9 mouse cellular contexts compared by ENCODE assay signal in the genomic region with DNA sequence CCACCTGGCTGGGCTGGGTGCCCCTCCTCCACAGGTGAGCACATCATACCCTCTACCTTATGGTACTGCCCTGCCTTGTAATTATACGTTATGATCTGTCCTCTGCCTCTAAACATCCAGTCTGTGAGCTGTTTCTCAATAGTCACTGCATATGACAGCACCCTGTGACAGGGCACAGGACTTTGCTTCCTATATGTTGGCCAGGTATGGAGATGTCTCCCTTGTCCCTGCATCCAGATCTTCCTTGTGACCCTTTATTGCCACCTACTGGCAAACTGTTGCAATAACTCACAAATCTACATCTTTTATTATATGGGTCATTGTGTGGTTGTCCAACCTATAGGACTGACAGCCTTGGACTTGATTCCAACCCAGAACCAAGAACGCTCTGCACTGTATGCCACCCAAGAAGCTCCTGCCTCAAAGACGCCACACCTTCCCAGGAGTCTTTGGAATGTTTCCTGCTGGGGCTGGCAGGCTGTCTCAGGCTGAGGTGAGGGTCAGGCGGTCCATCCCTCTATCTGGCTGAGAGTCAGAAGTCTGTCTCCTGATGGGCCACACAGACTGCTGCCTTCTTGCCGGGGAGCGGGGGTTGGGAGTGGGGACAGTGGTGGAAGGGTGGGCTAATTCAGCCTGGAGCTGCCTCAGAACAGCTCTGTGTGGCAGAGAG. TPM values are rescaled to one million over a fixed set of nuclear protein-coding genes. Genes with fewer than 3 reads are reported as not detected.
A peak's percentile ranks its signal among the peaks of the same experiment; 100 is the strongest.
DNase-seq lines count a peak whose midpoint lies in the region; TF ChIP-seq lines count a peak whose summit lies in the region.
"Had no signal": no experiment of that assay in that cellular context is flagged by ENCODE, and none has a peak within 500 bp of the region (broad histone marks: within the 10 kb centered on the region; RNA-seq: fewer than 3 reads in every experiment).

No protein-coding gene starts in this region.

- no peaks in the 10 kb centered on the region for H3K36me3 ChIP-seq in small intestine, adult 2 months (ENCODE audit: control insufficient read depth, insufficient read depth, low read length)
- H3K36me3 ChIP-seq: liver, embryonic 15.5 days had no signal

- H3K27me3 ChIP-seq in small intestine, adult 2 months (ENCODE audit: control insufficient read depth, insufficient read depth, low read length), result no peaks in the 10 kb centered on the region
- H3K27me3 ChIP-seq: liver, embryonic 15.5 days had no signal

- peak; percentile 31 to 84 for DNase-seq in adrenal gland, adult (ENCODE audit: inconsistent age in 2 of 2, low spot score in 1 of 2)
- DNase-seq in adrenal gland, adult 8-10 months, result no peak
- DNase-seq in WW6 (ENCODE audit: low read depth, low spot score), result peak; percentile 31
- DNase-seq in embryo, embryonic 10.5 days (ENCODE audit: low spot score), result peak; percentile 83
- DNase-seq in heart, postnatal 36 days, result peak; percentile 20 to 40
- DNase-seq in kidney, postnatal 4 days, result peak; percentile 40 to 58
- peak; percentile 74 for DNase-seq in lung, postnatal 25 days (ENCODE audit: low spot score)

- peak; percentile 22; the same call in 1 of the 2 replicates for TF ChIP-seq CTCF in small intestine, adult 2 months (IDR thresholded peaks at IDR 0.05; ENCODE audit: extremely low read depth, insufficient read length, insufficient replicate concordance, low read depth, low read length)

- H3K4me1 ChIP-seq in small intestine, adult 2 months (ENCODE audit: control insufficient read depth, insufficient read depth, insufficient read length, low read length), result no peaks in the 10 kb centered on the region
- H3K4me1 ChIP-seq: liver, embryonic 15.5 days had no signal

- intact Hi-C loops in heart, postnatal 36 days (cut with DNase I), result loop anchor here (1.0 to 2.0 kb wide), 4 partner anchors 96 to 387 kb away; no protein-coding TSS in a partner anchor

- 46% methylated on average over 6 of the region's 6 CpGs for WGBS in small intestine, adult 2 months

- no peak for TF ChIP-seq POLR2A in small intestine, adult 2 months (IDR thresholded peaks at IDR 0.05; ENCODE audit: low read depth, low read length)

- H3K4me3 ChIP-seq in small intestine, adult 2 months (ENCODE audit: low read depth, low read length), result no peak overlapping the region
- H3K4me3 ChIP-seq: liver, embryonic 15.5 days had no signal

- no peak overlapping the region for H3K27ac ChIP-seq in small intestine, adult 2 months (ENCODE audit: insufficient read depth, low read depth, low read length)
- H3K27ac ChIP-seq: liver, embryonic 15.5 days had no signal

RNA-seq across cellular contexts. Expression of gene Syn3, which starts 46.2 kb away (rescaled TPM):
- total RNA-seq in adrenal gland, adult 8-10 months (2022), result 1 to 10 TPM; 3.7 to 5.7 (median 4.2) TPM
- under 1 TPM; 0.22 to 0.39 TPM for total RNA-seq in heart, postnatal 36 days (2021)
- polyA plus RNA-seq in small intestine, adult 2 months (2012; rRNA removed), result 0.75 TPM in 2 replicates
